Mouse (Mus musculus) retina, adult 2 months (tissue): ENCODE measurements at regions not wholly inside any gene's neighbourhood (a gene's known extent, or its start where the extent isn't known, plus 50 kb on each side); places are given as distances from the start of the nearest gene placed in this dataset.
"Not testable (repeated sequence)": the region's sequence is repeated elsewhere in the genome, so short reads cannot be mapped to it uniquely, and the experiment has no call there.

ENCODE experiments used
- DNase-seq: peaks from one replicate; pipeline ENCODE4 v3.0.0-alpha.2; 2012; ENCODE audit warnings: low read depth, low spot score

GRCm38 (mm10) chr14:59075845-59076745, 66.6 kb downstream of the 1700129C05Rik start:
- no peak for DNase-seq

- DNase-seq: no peak
Observed at GRCm38 (mm10) chr14:59072323-59073039, 70.2 kb downstream of the 1700129C05Rik start.

- DNase-seq: no peak
Observed at GRCm38 (mm10) chr14:59070056-59070455, 72.6 kb downstream of the 1700129C05Rik start.

GRCm38 (mm10) chr14:59066456-59067220, 76.1 kb downstream of the 1700129C05Rik start:
- no peak for DNase-seq

GRCm38 (mm10) chr14:59063221-59063620, 79.5 kb downstream of the 1700129C05Rik start:
- DNase-seq: no peak

- DNase-seq: no peak
Observed at GRCm38 (mm10) chr14:59056832-59057231, 85.9 kb downstream of the 1700129C05Rik start.

GRCm38 (mm10) chr14:59055283-59055682, 87.4 kb downstream of the 1700129C05Rik start:
- DNase-seq: no peak

- DNase-seq: no peak
Observed at GRCm38 (mm10) chr14:59052421-59052820, 90.3 kb downstream of the 1700129C05Rik start.

- DNase-seq: no peak
Observed at GRCm38 (mm10) chr14:59051478-59051879, 91.2 kb downstream of the 1700129C05Rik start.

- no peak for DNase-seq
Observed at GRCm38 (mm10) chr14:59045687-59046086, 97.0 kb downstream of the 1700129C05Rik start.

- DNase-seq: no peak
Observed at GRCm38 (mm10) chr14:59045235-59045634, 97.5 kb downstream of the 1700129C05Rik start.

- no peak for DNase-seq
Observed at GRCm38 (mm10) chr14:59042152-59042551, 100.5 kb downstream of the 1700129C05Rik start.

- DNase-seq: not testable (repeated sequence)
Observed at GRCm38 (mm10) chr14:59025757-59026156, 116.9 kb downstream of the 1700129C05Rik start.

GRCm38 (mm10) chr14:59009534-59009933, 133.2 kb downstream of the 1700129C05Rik start:
- DNase-seq: no peak

GRCm38 (mm10) chr14:58999106-58999778, 143.5 kb downstream of the 1700129C05Rik start:
- peak; percentile 29 for DNase-seq

GRCm38 (mm10) chr14:58994994-58995393, 147.7 kb downstream of the 1700129C05Rik start:
- DNase-seq: no peak

- no peak for DNase-seq
Observed at GRCm38 (mm10) chr14:58989644-58990217, 153.0 kb downstream of the 1700129C05Rik start.

GRCm38 (mm10) chr14:58987688-58988087, 155.0 kb downstream of the 1700129C05Rik start:
- no peak for DNase-seq

- no peak for DNase-seq
Observed at GRCm38 (mm10) chr14:58985838-58986237, 156.9 kb downstream of the 1700129C05Rik start.

- no peak for DNase-seq
Observed at GRCm38 (mm10) chr14:58976791-58977190, 165.9 kb downstream of the 1700129C05Rik start.

GRCm38 (mm10) chr14:58969248-58969647, 173.4 kb downstream of the 1700129C05Rik start:
- no peak for DNase-seq
